Mouse (Mus musculus) cerebellum, adult 2 months (tissue): ENCODE results near the gene Gnl2. TPM values are rescaled to one million over a fixed set of nuclear protein-coding genes. Genes with fewer than 3 reads are reported as not detected.

Experiments used
- DNase-seq, 2 experiments: peaks; one replicate each; pipeline ENCODE4 v3.0.0; 2021
- H3K27ac ChIP-seq: fragments of 200-500 bp; 2 replicates; pipeline ENCODE4 v1.5.1; 2012; ENCODE audit warnings: low read length, control low read depth, inconsistent platforms; ENCODE audit not compliant: insufficient read depth
- H3K27me3 ChIP-seq: fragments of 200-500 bp; 2 replicates; pipeline ENCODE4 v1.6.1; 2012; ENCODE audit warnings: inconsistent platforms, mild to moderate bottlenecking, low read length, moderate library complexity; ENCODE audit not compliant: control insufficient read depth, insufficient read depth
- H3K4me1 ChIP-seq: fragments of 200-500 bp; 2 replicates; pipeline ENCODE4 v1.6.1; 2011; ENCODE audit warnings: low read length; ENCODE audit not compliant: control insufficient read depth, insufficient read depth
- H3K4me3 ChIP-seq: fragments of 200-500 bp; replicated peaks from 2 replicates; pipeline ENCODE3; 2011; ENCODE audit warnings: mild to moderate bottlenecking, low read depth, low read length, control low read depth; ENCODE audit not compliant: insufficient read depth
- CTCF ChIP-seq: fragments of 200-500 bp; IDR thresholded peaks from 2 replicates; pipeline ENCODE4 v1.5.1; 2011; ENCODE audit warnings: low read depth, mild to moderate bottlenecking, control low read depth, low read length, moderate library complexity, borderline replicate concordance; ENCODE audit not compliant: insufficient read depth
- POLR2A ChIP-seq: fragments of 200-500 bp; IDR thresholded peaks from 2 replicates; pipeline ENCODE4 v1.6.1; 2011; ENCODE audit warnings: low read length, control low read depth, borderline replicate concordance; ENCODE audit not compliant: insufficient read depth
- WGBS: fragments of 180-500 bp; shearing (Covaris S2); methylation state at CpG from one replicate; pipeline ENCODE4 v1.1.7; 2018; 5-methylcytosine and 5-hydroxymethylcytosine counted together
- polyA plus RNA-seq: library from polyadenylated mRNA; depleted of rRNA; stranded (reverse); fragments of >200 nt; gene quantifications from 2 replicates; pipeline ENCODE4 v1.2.3, GENCODE M21; 2012; rRNA removed

Gene Gnl2
- polyA plus RNA-seq = 84.6 and 85.4 TPM in 2 replicates

DNA sequence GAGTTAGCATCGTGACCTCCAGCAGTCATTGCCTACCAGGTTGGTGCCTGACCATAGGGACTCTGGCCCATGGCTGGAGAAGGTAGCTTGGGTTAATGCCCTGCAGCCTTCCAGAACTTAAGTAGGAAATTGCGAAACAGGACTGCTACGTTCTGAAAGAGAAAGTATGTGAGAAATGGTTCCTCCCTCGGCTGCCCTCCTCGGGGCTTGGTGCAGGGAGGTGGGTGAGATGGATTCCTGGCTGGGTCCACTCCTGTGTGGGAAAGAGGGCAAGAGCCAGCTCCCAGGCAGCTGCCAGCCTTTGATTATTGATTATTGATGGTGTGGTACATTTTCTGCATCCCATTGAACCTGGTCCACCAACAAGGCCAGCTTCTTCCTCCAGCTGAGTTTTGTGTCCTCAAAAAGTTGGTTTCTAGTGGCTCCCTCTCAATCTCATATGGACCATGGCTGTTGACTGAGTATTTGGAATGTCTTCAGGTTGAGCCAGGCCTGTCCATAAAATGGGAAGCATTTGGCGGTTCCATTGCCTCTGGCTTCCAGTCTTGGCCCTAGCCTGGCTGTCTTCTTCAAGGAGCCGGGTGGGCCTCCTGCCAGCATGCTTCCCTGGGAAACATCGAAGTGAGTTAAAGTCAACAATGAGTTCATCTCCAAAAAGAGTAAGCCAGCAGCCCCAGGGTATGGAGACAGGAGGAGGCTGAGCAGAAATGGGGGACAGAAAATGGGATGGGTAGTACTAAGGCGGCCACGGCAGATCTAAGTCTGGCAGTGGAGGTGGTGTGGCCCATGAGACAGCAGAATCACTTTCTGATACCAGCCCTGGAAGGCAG lies at the start of gene Gnl2:
Gnl2 (plus strand) TSS at position 780 of the 830 bp plus-strand sequence.
- TF ChIP-seq POLR2A (no peak), CTCF (no peak)
- Histone ChIP-seq H3K4me1 (no peaks in the 10 kb centered on the region), H3K27ac (no peak within 1 kb of the TSS), H3K27me3 (no peaks in the 10 kb centered on the region), H3K4me3 (no peak within 1 kb of the TSS)
- 62% methylated on average over 10 of the region's 10 CpGs for WGBS
- DNase-seq = no peak

DNA sequence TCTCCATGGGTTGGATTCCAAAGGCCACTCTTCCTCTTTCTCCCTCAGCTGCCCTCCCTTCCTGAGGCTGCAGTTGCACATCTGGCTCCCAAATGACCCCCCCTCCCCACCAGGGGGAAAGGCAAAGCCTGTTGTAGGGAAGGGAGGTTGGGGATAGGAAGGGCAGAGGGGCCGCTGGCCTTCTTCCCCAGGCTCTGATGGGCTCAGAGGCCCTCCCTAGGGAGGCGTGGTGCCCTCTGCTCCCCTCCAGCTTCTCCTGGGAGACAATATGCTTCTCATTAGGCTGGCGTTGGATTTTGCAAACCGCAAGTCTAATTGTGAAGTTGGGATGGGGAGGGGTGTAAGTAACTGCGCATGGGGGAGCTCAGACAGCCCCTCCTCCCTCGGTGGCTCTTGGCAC lies 47.7 kb upstream of the Gnl2 start:
- no peak for DNase-seq
- H3K4me3 ChIP-seq = no peak overlapping the region
- no peaks in the 10 kb centered on the region for H3K4me1 ChIP-seq
- no peak for TF ChIP-seq POLR2A
- TF ChIP-seq CTCF = no peak
- H3K27ac ChIP-seq = no peak overlapping the region
- 39% methylated on average over 6 of the region's 6 CpGs for WGBS
- H3K27me3 ChIP-seq = no peaks in the 10 kb centered on the region

DNA sequence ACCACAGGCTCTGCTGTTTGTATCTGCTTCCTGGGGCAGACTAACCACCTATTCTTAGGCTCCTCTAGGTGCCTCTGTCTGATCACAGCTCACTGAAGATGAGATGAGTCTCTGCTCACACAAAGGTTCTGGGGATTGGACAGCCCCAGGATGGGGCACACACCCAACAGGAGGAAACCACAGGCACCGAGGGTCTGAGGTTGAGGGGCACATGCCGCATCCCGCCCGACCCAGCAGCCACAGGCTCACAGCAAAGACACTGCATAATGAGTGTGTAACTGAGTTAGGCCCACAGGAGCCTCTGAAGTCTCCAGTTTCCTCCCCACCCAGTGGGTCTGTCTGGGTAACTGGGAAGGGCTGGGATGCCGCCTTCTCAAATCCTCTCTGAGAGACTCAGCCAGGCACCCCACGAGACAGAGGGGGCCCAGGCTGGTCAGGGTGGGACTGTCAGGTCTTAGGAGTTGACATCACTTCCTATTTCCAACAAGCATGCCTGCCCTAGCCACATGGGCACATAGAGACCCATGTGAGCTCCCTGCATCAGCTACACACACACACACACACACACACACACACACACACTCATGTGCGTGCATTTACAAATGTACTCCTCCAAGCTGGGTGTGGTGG lies 47.1 kb upstream of the Gnl2 start:
- no peaks in the 10 kb centered on the region for H3K27me3 ChIP-seq
- WGBS = 68% methylated on average over 7 of the region's 7 CpGs
- H3K4me3 ChIP-seq = no peak overlapping the region
- no peak overlapping the region for H3K27ac ChIP-seq
- no peak for TF ChIP-seq POLR2A
- TF ChIP-seq CTCF = no peak
- no peaks in the 10 kb centered on the region for H3K4me1 ChIP-seq
- no peak for DNase-seq

DNA sequence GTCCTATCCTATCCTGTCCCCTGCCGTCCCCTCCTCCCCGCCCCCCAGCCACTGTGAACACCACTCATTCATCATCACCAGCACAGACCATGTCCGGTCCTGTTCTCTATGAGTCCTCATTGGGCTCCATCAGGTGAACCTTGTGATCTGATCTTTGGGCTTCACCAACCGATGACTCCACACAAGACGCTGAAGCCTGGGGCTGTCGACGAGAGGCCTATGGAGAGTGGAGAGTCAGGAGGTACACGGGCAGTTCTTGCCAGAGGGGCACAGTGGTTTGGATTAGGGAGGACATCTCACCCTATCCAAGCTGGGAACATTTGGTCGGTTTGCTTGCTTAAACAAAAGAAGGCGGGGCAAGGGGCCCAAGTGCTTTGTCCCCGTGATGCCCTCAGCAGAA lies 46.2 kb upstream of the Gnl2 start:
- 71% methylated on average over 11 of the region's 11 CpGs for WGBS
- no peak overlapping the region for H3K4me3 ChIP-seq
- no peak overlapping the region for H3K27ac ChIP-seq
- no peaks in the 10 kb centered on the region for H3K27me3 ChIP-seq
- no peaks in the 10 kb centered on the region for H3K4me1 ChIP-seq
- DNase-seq = no peak
- TF ChIP-seq CTCF (no peak), POLR2A (no peak)

DNA sequence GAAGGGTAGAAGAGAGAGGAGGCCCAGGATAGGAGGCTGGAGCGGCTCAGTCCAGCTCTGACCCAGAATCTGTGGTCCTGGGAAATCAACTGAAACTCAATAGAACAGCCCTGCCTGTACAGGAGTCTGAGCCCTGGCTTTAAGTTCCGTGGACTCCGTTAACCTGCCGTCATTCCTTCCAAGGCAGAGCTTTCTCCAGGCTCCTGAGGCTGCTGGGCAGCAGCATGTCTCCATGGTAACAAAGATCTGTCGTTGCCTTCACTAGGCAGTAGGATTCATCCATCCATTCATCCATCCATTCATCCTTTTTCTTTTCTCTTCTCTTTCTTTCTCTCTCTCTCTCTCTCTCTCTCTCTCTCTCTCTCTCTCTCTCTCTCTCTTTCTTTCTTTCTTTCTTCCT lies 45.7 kb upstream of the Gnl2 start:
- Histone ChIP-seq H3K27me3 (no peaks in the 10 kb centered on the region), H3K27ac (no peak overlapping the region), H3K4me1 (no peaks in the 10 kb centered on the region), H3K4me3 (no peak overlapping the region)
- no peak for DNase-seq
- WGBS = 21% methylated on average over 5 of the region's 5 CpGs
- TF ChIP-seq CTCF = no peak
- no peak for TF ChIP-seq POLR2A

DNA sequence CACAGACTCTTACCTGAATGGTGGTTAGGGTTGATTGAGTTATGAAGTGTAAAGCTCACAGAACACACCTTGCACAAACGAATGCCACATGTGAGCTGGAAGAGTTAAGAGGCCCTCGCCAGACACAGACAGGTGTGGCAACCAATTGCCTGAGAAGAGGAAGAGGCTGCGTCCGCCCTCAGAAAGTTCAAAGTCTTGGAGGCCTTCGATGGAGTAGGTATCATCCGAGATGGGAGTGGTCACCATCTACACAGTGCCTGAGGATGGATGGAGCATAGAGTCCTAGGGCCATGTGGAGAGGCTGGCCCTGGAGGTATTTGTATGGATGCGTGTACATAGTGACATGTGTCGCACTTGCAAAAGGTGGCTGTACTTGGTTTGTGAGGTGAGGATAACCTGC lies 45.3 kb upstream of the Gnl2 start:
- WGBS = 88% methylated on average over 8 of the region's 8 CpGs
- Histone ChIP-seq H3K4me1 (no peaks in the 10 kb centered on the region), H3K4me3 (no peak overlapping the region), H3K27ac (no peak overlapping the region), H3K27me3 (no peaks in the 10 kb centered on the region)
- TF ChIP-seq POLR2A (no peak), CTCF (no peak)
- DNase-seq = no peak

DNA sequence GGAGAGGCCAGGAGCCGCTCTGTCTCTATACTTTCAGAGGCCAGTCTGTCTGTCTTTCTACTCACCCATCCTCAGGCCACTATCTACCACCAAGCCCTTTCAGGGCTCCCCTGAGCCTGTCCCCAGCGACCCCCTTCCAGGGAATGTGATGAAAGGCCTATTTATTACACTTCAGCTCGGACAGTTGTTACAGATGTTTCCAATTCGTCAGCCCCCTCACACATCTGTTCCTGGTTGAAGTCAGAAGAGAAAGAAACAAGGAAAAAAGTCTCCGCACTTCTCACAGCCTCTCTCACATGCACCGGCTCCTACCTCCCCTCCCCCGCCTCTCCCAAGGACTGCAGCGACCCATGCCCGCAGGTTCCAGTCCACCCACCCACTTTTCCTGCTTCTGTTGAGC lies 44.1 kb upstream of the Gnl2 start:
- no peaks in the 10 kb centered on the region for H3K27me3 ChIP-seq
- no peaks in the 10 kb centered on the region for H3K4me1 ChIP-seq
- no peak for DNase-seq
- no peak overlapping the region for H3K4me3 ChIP-seq
- H3K27ac ChIP-seq = no peak overlapping the region
- TF ChIP-seq CTCF (no peak), POLR2A (no peak)
- WGBS = 62% methylated on average over 9 of the region's 9 CpGs

DNA sequence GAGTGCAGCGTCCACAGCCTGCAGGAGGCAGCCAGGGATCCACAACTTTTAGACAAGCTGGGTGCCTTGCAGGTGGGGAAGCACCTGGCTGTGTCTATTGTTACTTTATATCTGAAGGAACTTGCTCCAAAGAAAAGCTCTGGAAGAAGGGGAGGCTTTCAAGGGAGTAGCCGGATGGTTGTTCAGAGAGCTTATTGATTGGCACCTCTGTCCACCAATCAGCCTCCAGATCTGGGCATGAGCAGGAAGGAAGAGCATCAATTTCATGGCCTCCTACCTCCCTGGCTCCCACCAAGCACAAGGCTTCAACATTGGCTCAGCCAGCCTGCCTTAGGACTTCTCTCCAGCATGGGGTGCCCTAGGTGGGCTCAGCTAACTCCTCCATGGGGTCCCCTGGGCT lies 43.1 kb upstream of the Gnl2 start:
- 68% methylated on average over 2 of the region's 2 CpGs for WGBS

More for the DNA sequence above, 43.1 kb upstream of the Gnl2 start:
- DNase-seq = no peak
- Histone ChIP-seq H3K4me1 (no peaks in the 10 kb centered on the region), H3K4me3 (no peak overlapping the region), H3K27me3 (no peaks in the 10 kb centered on the region), H3K27ac (no peak overlapping the region)
- TF ChIP-seq POLR2A = no peak
- TF ChIP-seq CTCF = no peak
